Mouse (Mus musculus): Measurements from ENCODE around the gene Mcrip1. TPM values are rescaled to one million over a fixed set of nuclear protein-coding genes. Genes with fewer than 3 reads are reported as not detected.

Mcrip1 gene
- total RNA-seq, 2 experiments from 2014 or later, result 43.1 to 43.7 TPM

DNA sequence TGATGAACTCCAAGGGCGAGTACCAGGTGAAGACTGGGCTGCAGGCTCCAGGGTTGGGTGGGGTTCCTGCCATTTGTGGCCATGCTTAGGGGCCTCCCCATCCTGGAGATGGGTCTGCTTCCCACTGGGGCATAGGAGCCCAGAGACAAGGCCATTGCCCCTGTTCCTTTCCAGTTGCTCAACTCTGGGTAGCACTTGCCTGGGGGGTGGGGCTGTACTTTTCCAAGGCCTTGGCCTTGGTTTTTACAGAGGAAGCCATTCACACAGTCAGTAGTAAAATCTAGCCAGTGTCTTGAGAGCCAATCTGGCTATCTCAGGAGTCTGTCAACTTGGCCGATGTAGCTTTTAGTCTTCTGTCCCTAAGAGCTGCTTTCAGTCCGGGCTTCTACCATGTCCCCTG lies 52.1 kb downstream of the Mcrip1 start:
- intact Hi-C loops (cut with DNase I), result no loop called here

DNA sequence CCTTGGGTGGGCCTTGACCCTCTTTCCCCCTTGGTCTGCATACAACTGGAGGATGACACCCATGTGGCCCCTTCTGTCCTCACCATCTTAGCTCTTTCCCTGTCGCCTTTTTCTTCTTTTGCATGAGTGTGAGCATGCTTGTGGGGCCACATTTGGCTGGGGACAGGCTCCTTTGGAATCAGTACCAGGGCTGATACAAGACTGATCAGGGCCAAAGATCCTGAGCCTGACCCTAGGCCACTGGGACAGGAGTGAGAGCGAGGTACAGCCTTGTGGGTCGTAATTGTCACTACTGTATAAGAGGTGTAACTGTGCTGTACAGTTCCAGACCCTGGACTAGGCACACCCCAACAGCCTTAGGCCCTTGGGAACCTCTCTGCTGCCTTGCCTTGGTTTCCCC lies 55.6 kb downstream of the Mcrip1 start:
- DNase-seq, result no peak
- intact Hi-C loops (cut with DNase I), result loop anchor here (5.0 kb wide), 2 partner anchors 178 to 218 kb away; partner anchors contain the start of genes Aspscr1, Cenpx and Lrrc45

More for the DNA sequence above, 52.1 kb downstream of the Mcrip1 start:
- DNase-seq, result no peak

DNA sequence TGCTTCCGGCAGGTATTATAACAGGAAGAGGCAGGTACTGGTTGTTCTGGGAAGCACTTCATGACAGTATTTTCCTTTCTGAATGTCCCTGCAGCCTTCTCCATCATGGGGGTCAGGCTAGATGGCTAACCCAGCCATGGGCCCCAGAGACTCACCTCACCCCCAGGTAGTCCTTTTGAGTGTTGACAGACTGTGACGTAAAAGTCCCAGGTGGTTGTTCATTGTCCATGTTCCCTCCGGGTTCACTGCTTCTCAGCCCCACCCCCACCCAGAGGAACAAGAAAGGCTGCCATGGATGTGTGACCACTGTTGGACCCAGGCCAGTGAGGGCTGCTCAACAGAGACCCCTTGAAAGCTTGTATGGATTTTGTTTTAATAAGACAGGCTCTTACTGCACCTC lies 56.2 kb downstream of the Mcrip1 start:
- intact Hi-C loops (cut with DNase I), result loop anchor here (5.0 kb wide), 2 partner anchors 179 to 219 kb away; partner anchors contain the start of genes Aspscr1, Cenpx and Lrrc45
- no peak for DNase-seq

Other genes with a start within 250 kb of the Mcrip1 start
- 100 to 1,000 TPM; 218 to 338 TPM for gene Actg1, start 201.2 kb downstream of the Mcrip1 start, total RNA-seq (2021)
- not detected for gene Fscn2, start 188.2 kb downstream of the Mcrip1 start, total RNA-seq (2021)
- gene Faap100, start 171.0 kb downstream of the Mcrip1 start, total RNA-seq (2021), result 10 to 100 TPM; 13.8 to 15.4 TPM
- gene Nploc4, start 112.0 kb downstream of the Mcrip1 start, total RNA-seq (2021), result 10 to 100 TPM; 60.4 to 62.2 TPM
- gene Tspan10, start 107.1 kb downstream of the Mcrip1 start, total RNA-seq (2021), result 1 to 10 TPM in 1 of 2 experiments, under 1 TPM in 1; 0.35 to 1.2 TPM
- under 1 TPM in 1 of 2 experiments, not detected in 1; 0.75 TPM for gene Pde6g, start 96.2 kb downstream of the Mcrip1 start, total RNA-seq (2021)
- 10 to 100 TPM; 54.1 to 61.4 TPM for gene Oxld1, start 91.7 kb downstream of the Mcrip1 start, total RNA-seq (2021)
- 1 to 10 TPM; 5.9 to 6.4 TPM for gene Ccdc137, start 91.6 kb downstream of the Mcrip1 start, total RNA-seq (2021)
- 10 to 100 TPM in 1 of 2 experiments, 1 to 10 TPM in 1; 8.6 to 12.2 TPM for gene Arl16, start 82.1 kb downstream of the Mcrip1 start, total RNA-seq (2021)
- gene Mrpl12, start 65.1 kb downstream of the Mcrip1 start, total RNA-seq (2021), result 100 to 1,000 TPM; 222 to 245 TPM
- 10 to 100 TPM; 13.4 to 15.0 TPM for gene Slc25a10, start 57.9 kb downstream of the Mcrip1 start, total RNA-seq (2021)
- 1 to 10 TPM in 1 of 2 experiments, under 1 TPM in 1; 0.80 to 1.2 TPM for gene Gcgr, start 19.0 kb downstream of the Mcrip1 start, total RNA-seq (2021)
- under 1 TPM in 1 of 2 experiments, not detected in 1; 0.67 TPM for gene Ppp1r27, start 1.4 kb upstream of the Mcrip1 start, total RNA-seq (2021)
- 100 to 1,000 TPM; 252 to 258 TPM for gene P4hb, start 23.5 kb upstream of the Mcrip1 start, total RNA-seq (2021)
- 100 to 1,000 TPM; 147 to 150 TPM for gene Arhgdia, start 31.9 kb upstream of the Mcrip1 start, total RNA-seq (2021)
- gene Alyref, start 48.6 kb upstream of the Mcrip1 start, total RNA-seq (2021), result 10 to 100 TPM; 46.4 to 47.8 TPM
- 10 to 100 TPM; 75.6 to 87.1 TPM for gene Anapc11, start 48.7 kb upstream of the Mcrip1 start, total RNA-seq (2021)
- not detected for gene Npb, start 58.8 kb upstream of the Mcrip1 start, total RNA-seq (2021)
- 10 to 100 TPM; 48.2 to 54.6 TPM for gene Pcyt2, start 68.2 kb upstream of the Mcrip1 start, total RNA-seq (2021)
- gene Sirt7, start 75.5 kb upstream of the Mcrip1 start, total RNA-seq (2021), result 10 to 100 TPM; 10.0 to 10.1 TPM
- 10 to 100 TPM; 39.3 to 43.8 TPM for gene Mafg, start 83.9 kb upstream of the Mcrip1 start, total RNA-seq (2021)
- gene Pycr1, start 94.0 kb upstream of the Mcrip1 start, total RNA-seq (2021), result 1 to 10 TPM; 1.2 to 1.3 TPM
- 10 to 100 TPM; 76.1 to 78.1 TPM for gene Myadml2, start 98.4 kb upstream of the Mcrip1 start, total RNA-seq (2021)
- gene Notum, start 111.4 kb upstream of the Mcrip1 start, total RNA-seq (2021), result not detected
- gene Aspscr1, start 123.2 kb upstream of the Mcrip1 start, total RNA-seq (2021), result 10 to 100 TPM; 42.2 to 43.0 TPM
- 10 to 100 TPM; 33.1 to 38.3 TPM for gene Cenpx, start 164.0 kb upstream of the Mcrip1 start, total RNA-seq (2021)
- gene Lrrc45, start 164.2 kb upstream of the Mcrip1 start, total RNA-seq (2021), result 1 to 10 TPM; 5.3 to 7.0 TPM
- gene Rac3, start 171.7 kb upstream of the Mcrip1 start, total RNA-seq (2021), result 1 to 10 TPM in 1 of 2 experiments, under 1 TPM in 1; 0.36 to 1.6 TPM
- gene Dcxr, start 177.6 kb upstream of the Mcrip1 start, total RNA-seq (2021), result 10 to 100 TPM in 1 of 2 experiments, 1 to 10 TPM in 1; 9.2 to 12.0 TPM
- 10 to 100 TPM; 14.4 to 19.7 TPM for gene Cbr2, start 182.4 kb upstream of the Mcrip1 start, total RNA-seq (2021)
- 10 to 100 TPM; 22.1 to 34.1 TPM for gene Hmga1b, start 213.1 kb upstream of the Mcrip1 start, total RNA-seq (2021)
- gene Rfng, start 234.5 kb upstream of the Mcrip1 start, total RNA-seq (2021), result 10 to 100 TPM; 11.2 to 13.3 TPM
- gene Gps1, start 234.5 kb upstream of the Mcrip1 start, total RNA-seq (2021), result 10 to 100 TPM; 54.6 to 58.4 TPM
- 10 to 100 TPM; 25.0 to 29.0 TPM for gene Dus1l, start 246.7 kb upstream of the Mcrip1 start, total RNA-seq (2021)

Data from heart, postnatal 36 days (tissue).